Mouse (Mus musculus) liver, embryonic 14.5 days (tissue): ENCODE measurements around the gene Aip. TPM values are rescaled to one million over a fixed set of nuclear protein-coding genes. Genes with fewer than 3 reads are reported as not detected.

Experiments used
- ATAC-seq: fragments of 200-750 bp; cut with Nextera tagmentation; 2 replicates; pipeline ENCODE4 v1.8.0; 2017; ENCODE audit warnings: moderate number of reproducible peaks, mild to moderate bottlenecking, moderate library complexity; ENCODE audit not compliant: insufficient read depth
- DNase-seq, 3 experiments: peaks; one replicate each; pipeline ENCODE4 v3.0.0-alpha.2; 2012 to 2013; ENCODE audit warnings: low read depth in 3 of 3, low spot score in 3 of 3
- H3K27ac ChIP-seq: fragments of 300-500 bp; sonication (generic); 2 replicates; pipeline ENCODE4 v1.5.1; 2014; ENCODE audit warnings: moderate library complexity, mild to moderate bottlenecking, control low read depth, inconsistent platforms
- H3K27me3 ChIP-seq: fragments of 300-500 bp; sonication (generic); 2 replicates; pipeline ENCODE4 v1.6.1; 2014; ENCODE audit warnings: mild to moderate bottlenecking, low read length, moderate library complexity; ENCODE audit not compliant: control insufficient read depth, insufficient read depth
- H3K36me3 ChIP-seq: fragments of 300-500 bp; sonication (generic); replicated peaks from 2 replicates; pipeline ENCODE4 v1.6.1; 2014; ENCODE audit warnings: low read depth; ENCODE audit not compliant: control insufficient read depth, insufficient read depth
- H3K4me1 ChIP-seq, 2 experiments: fragments of 200-500 bp in 1 of 2; fragments of 300-500 bp in 1 of 2; sonication (generic) in 1 of 2; replicated peaks; 2 replicates each; pipeline ENCODE4 v1.6.1; 2012 to 2014; ENCODE audit warnings: antibody characterized with exemption in 1 of 2, inconsistent platforms in 1 of 2, low read length in 1 of 2; ENCODE audit not compliant: control insufficient read depth in 2 of 2, insufficient read depth in 2 of 2
- H3K4me2 ChIP-seq: fragments of 300-500 bp; sonication (generic); 2 replicates; pipeline ENCODE4 v1.6.1; 2014; ENCODE audit warnings: low read depth, mild to moderate bottlenecking, control low read depth, moderate library complexity
- H3K4me3 ChIP-seq, 2 experiments: fragments of 200-500 bp in 1 of 2; fragments of 300-500 bp in 1 of 2; sonication (generic) in 1 of 2; 2 replicates each; pipeline ENCODE4 v1.5.1; 2012 to 2014; ENCODE audit warnings: low read depth in 2 of 2, low read length in 2 of 2, mild to moderate bottlenecking in 2 of 2, control low read depth in 1 of 2, inconsistent platforms in 1 of 2, moderate library complexity in 1 of 2; ENCODE audit not compliant: insufficient read depth in 1 of 2
- H3K9ac ChIP-seq: fragments of 300-500 bp; sonication (generic); replicated peaks from 2 replicates; pipeline ENCODE4 v1.6.1; 2014; ENCODE audit warnings: mild to moderate bottlenecking, control low read depth, moderate library complexity
- H3K9me3 ChIP-seq: fragments of 300-500 bp; sonication (generic); 2 replicates; pipeline ENCODE4 v1.6.1; 2016; ENCODE audit warnings: low read length, mixed read lengths; ENCODE audit not compliant: control insufficient read depth
- CTCF ChIP-seq: IDR thresholded peaks from 2 replicates; pipeline ENCODE4 v1.5.1; 2016; ENCODE audit warnings: antibody characterized with exemption, low read depth, control low read depth
- EP300 ChIP-seq: IDR thresholded peaks from 2 replicates; pipeline ENCODE4 v1.6.1; 2016; ENCODE audit warnings: antibody characterized with exemption, low read depth
- WGBS: fragments of 180-500 bp; shearing (Covaris S2); extraction: QIAGEN DNeasy Blood & Tissue Kit; methylation state at CpG from one replicate; pipeline ENCODE4 v1.1.7; 2014; ENCODE audit not compliant: insufficient replicate concordance; 5-methylcytosine and 5-hydroxymethylcytosine counted together
- polyA plus RNA-seq, 2 experiments: library from polyadenylated mRNA; depleted of rRNA in 1 of 2; stranded (reverse) in 1 of 2; unstranded in 1 of 2; fragments of >200 nt; fragmentation: Nextera tagmentation in 1 of 2; extraction: Ambion mirVana in 1 of 2; gene quantifications; 2 replicates each; pipeline versions ENCODE4 v1.2.1 to v1.2.3; 2012 to 2014

Aip gene
- polyA plus RNA-seq, 2 experiments: 29.4 to 33.2 TPM

DNA sequence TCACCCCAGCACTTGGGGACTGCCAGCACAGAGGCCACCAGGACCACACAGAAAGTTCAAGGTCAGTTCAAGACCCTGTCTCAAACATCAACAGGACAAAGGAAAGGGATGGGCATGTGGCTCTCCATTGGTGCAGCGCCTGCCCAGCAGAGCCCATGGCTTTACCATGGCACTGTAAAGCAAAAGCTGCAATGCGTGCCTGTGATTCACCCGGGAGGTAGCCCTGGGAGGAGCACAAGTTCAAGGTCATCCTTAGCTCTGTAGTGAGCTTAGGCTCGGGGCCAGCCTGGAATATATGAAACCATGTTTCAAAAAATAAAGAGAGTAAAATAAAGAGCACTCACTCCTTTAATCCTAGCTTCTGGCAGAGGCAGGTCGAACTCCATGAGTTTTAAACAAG lies 26.2 kb upstream of the Aip start:
- Histone ChIP-seq H3K27ac (no peak overlapping the region), H3K4me1 (peaks cover 4 to 12% of the 10 kb centered on the region in 2 experiments), H3K27me3 (no peaks in the 10 kb centered on the region), H3K9ac (no peak overlapping the region), H3K9me3 (no peaks in the 10 kb centered on the region), H3K36me3 (0 out of 2 replicates have a peak, but pooled peaks cover 3% of the 10 kb centered on the region), H3K4me3 (no peak overlapping the region), H3K4me2 (no peak overlapping the region)
- 77% methylated on average over 5 of the region's 5 CpGs for WGBS
- DNase-seq: no peak
- TF ChIP-seq EP300: no peak
- no peak for TF ChIP-seq CTCF
- no peak for ATAC-seq

DNA sequence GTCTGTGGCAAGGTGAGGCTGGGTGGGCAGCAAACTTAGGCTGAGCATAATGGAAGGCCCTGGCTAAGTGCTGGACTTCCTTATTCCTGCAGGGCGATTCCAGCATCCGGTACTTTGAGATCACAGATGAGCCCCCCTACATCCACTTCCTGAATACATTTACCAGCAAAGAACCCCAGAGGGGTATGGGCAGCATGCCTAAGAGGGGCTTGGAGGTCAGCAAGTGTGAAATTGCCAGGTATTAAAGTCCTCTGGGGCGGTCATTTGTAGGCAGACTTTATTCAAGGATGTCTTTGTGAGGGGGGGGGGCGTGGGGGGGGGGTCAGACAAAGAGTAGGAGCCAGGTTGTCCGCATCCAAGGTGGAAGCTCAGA lies 25.8 kb upstream of the Aip start:
- 0 out of 2 replicates have a peak, but pooled peaks cover 3% of the 10 kb centered on the region for H3K36me3 ChIP-seq
- H3K9ac ChIP-seq: no peak overlapping the region

DNA sequence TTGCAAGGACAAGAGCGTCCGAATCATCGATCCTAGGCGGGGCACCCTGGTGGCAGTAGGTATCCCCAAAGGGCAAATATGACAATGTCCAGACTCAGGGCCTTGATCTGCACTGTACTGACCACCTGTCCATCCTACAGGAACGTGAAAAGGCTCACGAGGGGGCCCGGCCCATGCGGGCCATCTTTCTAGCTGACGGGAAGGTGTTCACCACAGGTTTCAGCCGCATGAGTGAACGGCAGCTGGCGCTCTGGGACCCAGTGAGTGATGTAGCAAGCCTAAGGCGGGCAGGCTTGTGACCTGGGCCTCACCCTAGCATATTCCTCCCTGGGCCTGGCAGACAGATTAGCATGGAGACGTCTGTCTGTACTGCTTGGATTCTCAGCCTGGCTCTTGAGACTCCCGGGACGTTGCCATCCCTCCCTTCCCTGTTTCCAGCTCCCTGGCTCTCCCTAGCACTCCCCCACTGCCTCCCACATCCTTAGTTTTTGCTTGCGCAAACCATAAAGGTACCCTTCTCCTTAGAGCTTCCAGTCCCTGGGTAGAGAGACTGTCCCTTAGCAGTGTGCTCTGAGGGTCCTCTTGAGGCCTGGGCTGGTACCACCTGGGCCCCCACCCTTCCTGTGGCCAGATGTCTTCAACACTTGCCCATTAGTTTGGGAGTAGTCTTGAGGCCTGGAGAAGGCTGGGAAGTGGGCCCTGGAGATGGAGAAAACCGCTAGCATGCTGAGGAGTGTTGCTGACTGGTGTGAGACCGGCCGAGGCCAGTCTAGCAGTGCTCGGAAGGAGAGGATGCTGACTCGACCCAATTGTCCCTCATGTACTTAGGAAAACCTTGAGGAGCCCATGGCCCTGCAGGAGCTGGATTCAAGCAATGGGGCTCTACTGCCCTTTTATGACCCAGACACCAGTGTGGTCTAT lies 25.2 kb upstream of the Aip start:
- TF ChIP-seq CTCF: no peak
- no peak for TF ChIP-seq EP300
- no peak overlapping the region for H3K4me2 ChIP-seq
- no peaks in the 10 kb centered on the region for H3K9me3 ChIP-seq
- H3K36me3 ChIP-seq: 0 out of 2 replicates have a peak, but pooled peaks cover 3% of the 10 kb centered on the region
- H3K27me3 ChIP-seq: no peaks in the 10 kb centered on the region
- no peak overlapping the region for H3K4me3 ChIP-seq
- H3K9ac ChIP-seq: no peak overlapping the region
- H3K27ac ChIP-seq: no peak overlapping the region
- DNase-seq (no peak), ATAC-seq (no peak)
- peaks cover 4 to 12% of the 10 kb centered on the region in 2 experiments for H3K4me1 ChIP-seq
- WGBS: 85% methylated on average over 22 of the region's 22 CpGs

More for the DNA sequence above, 25.8 kb upstream of the Aip start:
- Histone ChIP-seq H3K27me3 (no peaks in the 10 kb centered on the region), H3K4me3 (no peak overlapping the region), H3K4me2 (no peak overlapping the region), H3K9me3 (no peaks in the 10 kb centered on the region), H3K4me1 (peaks cover 4 to 12% of the 10 kb centered on the region in 2 experiments), H3K27ac (no peak overlapping the region)
- ATAC-seq: no peak
- 64% methylated on average over 5 of the region's 5 CpGs for WGBS
- DNase-seq: no peak
- TF ChIP-seq CTCF (no peak), EP300 (no peak)

DNA sequence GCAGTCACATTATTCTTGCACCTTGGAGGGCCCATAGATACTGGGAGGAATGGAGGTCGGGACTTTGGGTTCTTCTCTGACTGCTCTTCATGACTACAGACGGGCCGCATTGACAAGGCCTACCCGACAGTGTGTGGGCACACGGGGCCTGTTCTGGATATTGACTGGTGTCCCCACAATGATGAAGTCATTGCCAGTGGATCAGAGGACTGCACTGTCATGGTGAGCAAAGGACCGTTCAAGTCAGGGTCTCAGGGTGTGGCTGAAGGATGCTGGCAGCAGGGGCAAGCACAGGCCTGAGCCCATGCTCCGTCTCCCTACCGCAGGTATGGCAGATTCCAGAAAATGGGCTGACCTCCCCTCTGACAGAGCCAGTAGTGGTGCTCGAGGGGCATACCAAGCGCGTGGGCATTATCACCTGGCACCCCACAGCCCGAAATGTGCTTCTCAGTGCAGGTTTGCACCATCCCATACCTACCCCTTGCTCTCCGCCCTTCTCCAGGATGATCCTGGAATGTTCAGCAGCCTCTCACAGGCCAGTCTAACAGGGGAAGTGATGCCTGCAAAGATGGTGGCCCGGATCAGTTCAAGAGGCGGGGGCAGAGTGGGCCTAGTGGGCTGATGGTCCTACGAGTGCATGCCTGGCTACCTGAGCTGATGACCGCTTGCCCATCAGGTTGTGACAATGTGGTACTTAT lies 24.3 kb upstream of the Aip start:
- Histone ChIP-seq H3K4me2 (peak overlapping the region; percentile 88; the same call in 1 of the 2 replicates), H3K4me3 (no peak overlapping the region; a peak in 1 of 4 replicates), H3K4me1 (peaks cover 4 to 12% of the 10 kb centered on the region in 2 experiments), H3K27ac (no peak overlapping the region), H3K27me3 (no peaks in the 10 kb centered on the region), H3K9ac (no peak overlapping the region), H3K9me3 (no peaks in the 10 kb centered on the region), H3K36me3 (0 out of 2 replicates have a peak, but pooled peaks cover 3% of the 10 kb centered on the region)
- DNase-seq (no peak), ATAC-seq (no peak)
- TF ChIP-seq CTCF (no peak), EP300 (no peak)
- 82% methylated on average over 17 of the region's 17 CpGs for WGBS

DNA sequence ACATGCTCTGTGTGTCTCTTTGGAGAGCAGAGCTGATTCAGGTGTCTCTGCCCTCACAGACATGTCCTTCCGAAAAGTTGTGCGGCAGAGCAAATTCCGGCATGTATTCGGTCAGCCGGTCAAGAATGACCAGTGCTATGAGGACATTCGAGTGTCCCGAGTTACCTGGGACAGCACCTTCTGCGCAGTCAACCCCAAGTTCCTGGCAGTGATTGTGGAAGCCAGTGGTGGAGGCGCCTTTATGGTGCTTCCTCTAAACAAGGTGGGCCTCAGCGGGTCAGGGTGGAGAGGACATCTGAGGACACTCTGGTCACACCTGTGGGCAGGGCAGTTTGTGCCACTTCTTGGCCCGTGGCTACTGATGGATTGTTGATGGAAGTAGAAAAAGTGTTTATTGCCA lies 23.6 kb upstream of the Aip start:
- H3K4me1 ChIP-seq: peaks cover 4 to 12% of the 10 kb centered on the region in 2 experiments
- ATAC-seq (no peak), DNase-seq (no peak)
- H3K4me3 ChIP-seq: peak overlapping the region; percentile 78 to 94
- H3K9ac ChIP-seq: peak overlapping the region; percentile 91
- peak overlapping the region; percentile 88 for H3K4me2 ChIP-seq
- H3K27me3 ChIP-seq: no peaks in the 10 kb centered on the region
- peak overlapping the region; percentile 70 for H3K27ac ChIP-seq
- 68% methylated on average over 11 of the region's 11 CpGs for WGBS
- H3K36me3 ChIP-seq: 0 out of 2 replicates have a peak, but pooled peaks cover 3% of the 10 kb centered on the region
- no peaks in the 10 kb centered on the region for H3K9me3 ChIP-seq
- TF ChIP-seq CTCF (no peak), EP300 (no peak)
